Mouse (Mus musculus): Measurements from ENCODE around the gene Impdh1. TPM values are rescaled to one million over a fixed set of nuclear protein-coding genes. Genes with fewer than 3 reads are reported as not detected.

The Impdh1 gene
- polyA plus RNA-seq, 1 experiment from 2014 or later = 28.0 TPM

DNA sequence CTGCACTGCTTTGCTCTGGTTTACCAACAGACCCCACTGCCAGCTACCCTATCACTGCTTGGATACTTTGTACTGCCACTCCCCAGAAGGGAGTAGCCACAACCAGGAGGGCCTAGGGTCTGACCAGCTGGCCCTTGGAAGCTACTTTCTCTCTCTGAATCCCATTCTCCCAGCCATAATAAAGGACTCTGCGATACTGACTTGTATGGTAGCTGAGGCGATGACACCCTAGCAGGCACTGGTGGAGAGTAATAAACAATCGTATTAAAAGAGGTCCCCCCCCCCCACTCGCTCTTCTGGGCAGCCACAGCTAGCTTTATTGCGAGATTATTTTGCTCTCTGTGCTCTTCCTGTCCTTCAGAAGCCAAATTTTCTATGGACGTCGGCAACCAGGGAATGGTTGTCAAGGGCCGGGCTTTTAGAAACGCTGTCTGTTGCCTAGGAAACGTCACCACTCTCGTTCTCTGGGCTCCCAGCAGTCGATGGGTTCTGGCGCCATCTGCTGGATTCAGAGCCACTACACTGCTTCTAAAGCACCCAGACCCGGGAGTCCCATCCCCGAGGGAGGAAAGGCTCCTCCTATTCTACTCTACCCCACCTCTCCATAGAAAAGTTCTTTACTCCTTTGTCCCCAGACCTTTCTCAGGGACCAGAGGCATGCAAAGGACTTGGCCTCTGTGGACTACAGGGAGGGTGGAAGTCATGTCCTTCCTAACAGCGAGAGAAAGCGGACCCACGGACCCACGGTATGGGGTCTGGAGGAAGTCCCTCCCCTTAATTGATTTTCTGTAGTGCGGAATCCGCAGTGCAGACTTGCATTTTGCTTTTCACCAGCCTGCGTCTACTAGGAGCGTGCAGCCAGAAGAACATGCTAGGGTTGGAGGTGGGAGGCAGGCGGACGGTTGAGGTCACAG, 17.6 kb downstream of the Impdh1 start:
- peak overlapping the region; percentile 21; the same call in 1 of the 2 replicates for H3K4me3 ChIP-seq (ENCODE audit: low read depth, low read length)
- no peaks in the 10 kb centered on the region for H3K9me3 ChIP-seq (ENCODE audit: control insufficient read depth, low read length)
- no peaks in the 10 kb centered on the region for H3K27me3 ChIP-seq (ENCODE audit: control insufficient read depth, insufficient read depth, low read length)
- H3K27ac ChIP-seq (replicated peaks) = no peak overlapping the region
- ATAC-seq (ENCODE audit: low FRiP score, low TSS enrichment) (peak; percentile 82), DNase-seq (ENCODE audit: low spot score) (peak; percentile 89)
- H3K4me2 ChIP-seq (replicated peaks; ENCODE audit: low read depth) = peak overlapping the region; percentile 50
- no peaks in the 10 kb centered on the region for H3K4me1 ChIP-seq (replicated peaks; ENCODE audit: control insufficient read depth, insufficient read depth)
- 14% methylated on average over 25 of the region's 25 CpGs for WGBS
- TF ChIP-seq EP300 (optimal IDR thresholded peaks at IDR 0.05) (no peak), CTCF (IDR thresholded peaks at IDR 0.05; ENCODE audit: low read depth) (peak; percentile 95)
- H3K36me3 ChIP-seq (ENCODE audit: control insufficient read depth, insufficient read depth, low read length) = peaks cover 2% of the 10 kb centered on the region; the same call in 1 of the 2 replicates
- H3K9ac ChIP-seq (ENCODE audit: low read length) = 0 out of 2 replicates have a peak overlapping the region, but pooled peaks have one; percentile 31

DNA sequence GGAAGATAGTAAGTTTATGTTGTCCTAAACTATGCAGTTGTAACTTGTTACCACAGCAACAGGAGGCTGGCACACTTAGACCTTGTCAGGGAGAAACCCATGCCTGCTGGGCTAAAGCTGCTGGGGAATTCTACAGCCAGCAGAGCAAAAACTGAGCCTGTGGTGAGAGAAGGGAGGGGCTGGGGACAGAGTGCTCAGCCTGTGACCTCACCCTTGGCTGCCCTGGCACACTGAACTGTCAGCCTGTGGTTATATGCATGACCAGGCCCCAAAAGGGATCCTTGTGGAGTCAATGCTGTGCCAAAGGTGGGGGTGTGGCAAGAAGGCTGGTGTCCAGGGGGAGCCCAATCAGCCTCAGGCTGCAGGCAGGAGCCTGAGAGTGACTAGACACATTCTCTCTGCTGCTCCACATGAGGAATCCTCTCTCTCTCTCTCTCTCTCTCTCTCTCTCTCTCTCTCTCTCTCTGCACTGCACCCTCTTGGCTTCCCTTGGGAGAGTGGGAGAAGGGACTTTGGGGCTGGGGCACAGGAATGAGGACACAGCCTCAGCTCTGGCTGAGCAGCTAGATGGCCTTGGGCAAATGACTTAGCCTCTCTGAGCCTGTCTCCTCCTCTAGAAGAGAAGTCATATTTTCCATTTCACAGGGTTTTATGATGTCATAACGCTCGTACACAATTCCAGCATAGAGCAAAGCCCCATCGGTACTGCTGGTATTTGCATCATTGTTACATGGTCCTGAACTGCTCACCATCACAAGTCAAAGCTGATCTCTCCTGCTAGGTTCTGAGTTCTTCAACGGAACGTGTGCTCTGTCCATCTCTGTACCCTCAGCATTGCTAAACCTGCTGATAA, 20.1 kb downstream of the Impdh1 start:
- H3K9ac ChIP-seq (ENCODE audit: low read length) = no peak overlapping the region
- H3K4me1 ChIP-seq (replicated peaks; ENCODE audit: control insufficient read depth, insufficient read depth) = no peaks in the 10 kb centered on the region
- 74% methylated on average over 5 of the region's 5 CpGs for WGBS
- no peaks in the 10 kb centered on the region for H3K9me3 ChIP-seq (ENCODE audit: control insufficient read depth, low read length)
- H3K27ac ChIP-seq (replicated peaks) = no peak overlapping the region
- H3K36me3 ChIP-seq (ENCODE audit: control insufficient read depth, insufficient read depth, low read length) = no peaks in the 10 kb centered on the region
- no peak; the same call in 1 of the 2 replicates for ATAC-seq (ENCODE audit: low FRiP score, low TSS enrichment)
- H3K4me2 ChIP-seq (replicated peaks; ENCODE audit: low read depth) = no peak overlapping the region
- no peaks in the 10 kb centered on the region for H3K27me3 ChIP-seq (ENCODE audit: control insufficient read depth, insufficient read depth, low read length)
- H3K4me3 ChIP-seq (ENCODE audit: low read depth, low read length) = no peak overlapping the region
- peak; percentile 14 for DNase-seq (ENCODE audit: low spot score)
- TF ChIP-seq EP300 (optimal IDR thresholded peaks at IDR 0.05) = no peak
- TF ChIP-seq CTCF (IDR thresholded peaks at IDR 0.05; ENCODE audit: low read depth) = no peak

GRCm38 (mm10) chr6:29195146-29195545, 21.0 kb downstream of the Impdh1 start:
- WGBS = 76% methylated on average over 5 of the region's 5 CpGs
- TF ChIP-seq EP300 (optimal IDR thresholded peaks at IDR 0.05) (no peak), CTCF (IDR thresholded peaks at IDR 0.05; ENCODE audit: low read depth) (no peak)

DNA sequence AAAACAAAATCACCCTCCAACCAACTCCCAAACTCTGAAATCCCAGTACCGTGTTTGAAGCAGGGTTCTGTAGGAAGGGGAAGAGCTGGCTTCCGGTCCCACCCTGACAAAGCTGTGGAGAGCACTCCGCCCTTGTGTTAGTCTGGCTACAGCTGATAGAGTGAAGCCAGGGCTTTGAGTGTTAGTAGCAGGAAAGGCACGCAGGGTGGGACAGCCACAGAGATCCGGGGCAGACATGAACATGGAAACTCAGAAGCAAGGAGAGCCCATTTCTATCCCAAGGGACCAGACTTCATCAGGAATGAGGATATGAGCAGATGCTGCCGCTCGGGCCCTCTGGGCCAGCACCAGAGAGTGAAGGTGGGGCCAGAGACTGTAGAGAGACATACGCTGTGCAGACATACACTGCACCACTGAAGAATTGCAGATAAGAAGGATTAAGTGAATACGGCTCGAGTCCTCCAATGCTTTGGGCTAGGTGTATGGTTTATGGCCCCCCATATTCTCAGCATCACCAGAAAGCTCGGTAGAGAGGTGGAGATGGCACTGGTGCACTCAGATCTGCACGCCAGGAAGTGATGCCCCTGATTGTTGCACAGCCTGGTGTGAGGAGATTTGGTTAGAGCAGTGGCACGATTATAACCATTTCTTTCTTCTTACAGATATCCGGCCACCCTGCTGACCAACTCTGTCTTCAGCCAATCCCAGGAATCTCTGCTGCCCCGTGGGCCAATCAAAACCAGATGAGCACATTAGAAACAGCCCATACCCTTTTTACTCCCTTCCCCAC, 22.0 kb downstream of the Impdh1 start:
- H3K27ac ChIP-seq (replicated peaks) = no peak overlapping the region
- no peaks in the 10 kb centered on the region for H3K36me3 ChIP-seq (ENCODE audit: control insufficient read depth, insufficient read depth, low read length)
- DNase-seq (ENCODE audit: low spot score) (peak; percentile 10), ATAC-seq (ENCODE audit: low FRiP score, low TSS enrichment) (no peak)
- TF ChIP-seq CTCF (IDR thresholded peaks at IDR 0.05; ENCODE audit: low read depth) (no peak), EP300 (optimal IDR thresholded peaks at IDR 0.05) (no peak)
- no peaks in the 10 kb centered on the region for H3K9me3 ChIP-seq (ENCODE audit: control insufficient read depth, low read length)
- no peaks in the 10 kb centered on the region for H3K4me1 ChIP-seq (replicated peaks; ENCODE audit: control insufficient read depth, insufficient read depth)
- no peaks in the 10 kb centered on the region for H3K27me3 ChIP-seq (ENCODE audit: control insufficient read depth, insufficient read depth, low read length)
- H3K4me3 ChIP-seq (ENCODE audit: low read depth, low read length) = no peak overlapping the region
- 59% methylated on average over 15 of the region's 15 CpGs for WGBS
- no peak overlapping the region for H3K4me2 ChIP-seq (replicated peaks; ENCODE audit: low read depth)
- no peak overlapping the region for H3K9ac ChIP-seq (ENCODE audit: low read length)

More at GRCm38 (mm10) chr6:29195146-29195545, 21.0 kb downstream of the Impdh1 start:
- H3K4me1 ChIP-seq (replicated peaks; ENCODE audit: control insufficient read depth, insufficient read depth) = no peaks in the 10 kb centered on the region
- H3K9me3 ChIP-seq (ENCODE audit: control insufficient read depth, low read length) = no peaks in the 10 kb centered on the region
- no peak overlapping the region for H3K9ac ChIP-seq (ENCODE audit: low read length)
- no peak overlapping the region for H3K4me2 ChIP-seq (replicated peaks; ENCODE audit: low read depth)
- peak; percentile 2 for DNase-seq (ENCODE audit: low spot score)
- H3K27ac ChIP-seq (replicated peaks) = no peak overlapping the region
- H3K4me3 ChIP-seq (ENCODE audit: low read depth, low read length) = no peak overlapping the region
- H3K27me3 ChIP-seq (ENCODE audit: control insufficient read depth, insufficient read depth, low read length) = no peaks in the 10 kb centered on the region
- no peak for ATAC-seq (ENCODE audit: low FRiP score, low TSS enrichment)
- no peaks in the 10 kb centered on the region for H3K36me3 ChIP-seq (ENCODE audit: control insufficient read depth, insufficient read depth, low read length)

DNA sequence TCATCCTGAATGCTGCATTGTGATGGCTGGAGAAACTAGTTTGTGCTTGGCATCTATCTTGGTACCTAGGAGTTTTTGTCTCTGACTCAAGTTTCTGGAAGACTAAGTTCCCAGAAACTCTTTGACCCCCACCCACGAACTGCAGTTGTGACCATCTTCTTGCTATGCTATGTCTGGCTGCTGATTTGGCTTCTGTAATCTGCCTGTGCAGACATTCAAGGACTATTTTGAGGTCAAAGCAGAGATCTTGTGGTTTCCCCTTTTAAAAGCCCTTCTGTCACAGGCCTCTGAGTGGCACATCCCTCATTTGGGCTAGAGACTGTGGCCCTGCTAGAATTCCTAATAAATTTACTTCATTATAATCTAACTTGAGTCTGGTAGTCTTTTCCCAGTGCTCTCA, 28.2 kb downstream of the Impdh1 start:
- H3K36me3 ChIP-seq (ENCODE audit: control insufficient read depth, insufficient read depth, low read length) = no peaks in the 10 kb centered on the region
- no peak for TF ChIP-seq CTCF (IDR thresholded peaks at IDR 0.05; ENCODE audit: low read depth)
- TF ChIP-seq EP300 (optimal IDR thresholded peaks at IDR 0.05) = no peak
- no peak overlapping the region for H3K9ac ChIP-seq (ENCODE audit: low read length)
- H3K4me2 ChIP-seq (replicated peaks; ENCODE audit: low read depth) = no peak overlapping the region
- ATAC-seq (ENCODE audit: low FRiP score, low TSS enrichment) = no peak
- no peak for DNase-seq (ENCODE audit: low spot score)
- no peaks in the 10 kb centered on the region for H3K9me3 ChIP-seq (ENCODE audit: control insufficient read depth, low read length)
- no peaks in the 10 kb centered on the region for H3K27me3 ChIP-seq (ENCODE audit: control insufficient read depth, insufficient read depth, low read length)
- no peak overlapping the region for H3K27ac ChIP-seq (replicated peaks)
- WGBS = 70% methylated on average over 1 of the region's 1 CpGs
- H3K4me3 ChIP-seq (ENCODE audit: low read depth, low read length) = no peak overlapping the region
- no peaks in the 10 kb centered on the region for H3K4me1 ChIP-seq (replicated peaks; ENCODE audit: control insufficient read depth, insufficient read depth)

Data from stomach, postnatal 0 days (tissue).